Mouse (Mus musculus): Measurements from ENCODE around the gene Gm21958. TPM values are rescaled to one million over a fixed set of nuclear protein-coding genes. Genes with fewer than 3 reads are reported as not detected.
"Not testable (repeated sequence)": the region's sequence is repeated elsewhere in the genome, so short reads cannot be mapped to it uniquely, and the experiment has no call there.

Gm21958 gene
- polyA plus RNA-seq, 1 experiment from 2014 or later = 0.32 TPM

DNA sequence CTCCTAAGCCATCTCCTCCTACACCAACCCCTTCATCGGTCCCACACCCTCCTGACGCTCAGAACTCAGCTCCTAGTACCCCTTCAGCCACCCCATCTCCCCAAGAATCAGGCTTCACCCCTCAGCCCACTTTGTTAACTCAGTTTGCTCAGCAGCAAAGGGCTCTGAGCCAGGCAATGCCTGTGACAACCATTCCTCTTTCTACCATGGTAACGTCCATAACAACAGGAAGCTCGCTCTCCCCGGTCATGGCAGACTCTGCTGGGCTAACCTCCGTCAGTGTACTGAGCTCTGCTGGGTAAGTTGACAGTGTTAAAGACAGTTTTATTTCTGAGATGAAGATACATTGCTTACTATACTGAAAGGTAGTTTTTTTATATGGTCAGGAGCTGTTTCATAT lies 3.2 kb upstream of the Gm21958 start:
- H3K4me2 ChIP-seq = no peak overlapping the region
- H3K9ac ChIP-seq = no peak overlapping the region
- H3K4me3 ChIP-seq = no peak overlapping the region
- peaks cover 85% of the 10 kb centered on the region for H3K36me3 ChIP-seq
- no peak overlapping the region for H3K27ac ChIP-seq (replicated peaks)
- 0 out of 2 replicates have a peak, but pooled peaks cover 1% of the 10 kb centered on the region for H3K4me1 ChIP-seq
- WGBS = 86% methylated on average over 6 of the region's 6 CpGs
- H3K27me3 ChIP-seq (replicated peaks) = no peaks in the 10 kb centered on the region
- no peaks in the 10 kb centered on the region for H3K9me3 ChIP-seq
- no peak for ATAC-seq (ENCODE audit: extremely low read depth, insufficient number of reproducible peaks, low FRiP score, low TSS enrichment)

DNA sequence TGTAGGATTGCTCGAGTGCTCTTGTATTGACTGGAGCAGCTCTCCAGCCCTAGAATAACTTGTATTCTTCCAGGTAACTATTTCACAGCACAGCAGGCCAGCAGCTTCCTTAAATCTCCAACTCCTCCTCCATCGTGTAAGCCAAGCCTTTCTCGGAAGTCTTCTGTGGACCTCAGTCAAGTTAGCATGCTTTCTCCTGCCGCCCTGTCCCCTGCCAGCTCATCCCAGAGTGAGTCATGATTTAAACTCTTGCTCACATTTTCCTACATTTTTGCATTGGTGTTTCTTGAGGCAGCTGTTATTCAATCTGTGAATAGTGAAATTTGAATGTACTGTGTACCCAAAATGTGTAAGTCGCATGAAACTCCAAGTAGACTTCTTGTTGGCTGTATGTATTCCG lies 1.3 kb upstream of the Gm21958 start:
- no peak for ATAC-seq (ENCODE audit: extremely low read depth, insufficient number of reproducible peaks, low FRiP score, low TSS enrichment)
- 84% methylated on average over 6 of the region's 6 CpGs for WGBS
- peaks cover 84% of the 10 kb centered on the region for H3K36me3 ChIP-seq
- no peak overlapping the region for H3K9ac ChIP-seq
- H3K9me3 ChIP-seq = no peaks in the 10 kb centered on the region
- H3K4me1 ChIP-seq = no peaks in the 10 kb centered on the region
- no peak overlapping the region for H3K27ac ChIP-seq (replicated peaks)
- H3K27me3 ChIP-seq (replicated peaks) = no peaks in the 10 kb centered on the region
- no peak overlapping the region for H3K4me2 ChIP-seq
- H3K4me3 ChIP-seq = no peak overlapping the region

DNA sequence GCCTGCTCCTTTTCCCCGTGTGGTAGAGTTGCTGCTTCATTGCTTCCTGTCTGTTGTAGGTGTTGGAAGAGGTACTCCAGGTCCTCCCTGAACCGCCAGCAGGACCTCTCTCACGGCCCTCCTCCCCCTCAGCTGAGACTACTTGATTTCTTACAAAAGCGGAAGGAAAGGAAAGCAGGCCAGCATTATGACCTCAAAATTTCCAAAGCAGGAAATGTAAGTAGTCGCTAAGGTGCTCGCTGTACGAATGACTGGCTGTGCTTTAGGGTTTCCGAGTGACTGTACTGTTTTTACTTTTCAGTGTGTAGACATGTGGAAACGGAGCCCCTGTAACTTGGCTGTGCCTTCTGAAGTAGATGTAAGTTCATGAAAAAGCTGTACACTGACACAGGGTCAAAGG lies 5.2 kb downstream of the Gm21958 start:
- H3K9me3 ChIP-seq = no peaks in the 10 kb centered on the region
- ATAC-seq (ENCODE audit: extremely low read depth, insufficient number of reproducible peaks, low FRiP score, low TSS enrichment) = no peak
- H3K4me3 ChIP-seq = no peak overlapping the region
- H3K36me3 ChIP-seq = peaks cover 91% of the 10 kb centered on the region
- H3K4me1 ChIP-seq = peaks cover 4% of the 10 kb centered on the region
- H3K27ac ChIP-seq (replicated peaks) = 0 out of 2 replicates have a peak overlapping the region, but pooled peaks have one; percentile 12
- H3K27me3 ChIP-seq (replicated peaks) = no peaks in the 10 kb centered on the region
- WGBS = 63% methylated on average over 9 of the region's 9 CpGs
- H3K4me2 ChIP-seq = no peak overlapping the region
- H3K9ac ChIP-seq = no peak overlapping the region

DNA sequence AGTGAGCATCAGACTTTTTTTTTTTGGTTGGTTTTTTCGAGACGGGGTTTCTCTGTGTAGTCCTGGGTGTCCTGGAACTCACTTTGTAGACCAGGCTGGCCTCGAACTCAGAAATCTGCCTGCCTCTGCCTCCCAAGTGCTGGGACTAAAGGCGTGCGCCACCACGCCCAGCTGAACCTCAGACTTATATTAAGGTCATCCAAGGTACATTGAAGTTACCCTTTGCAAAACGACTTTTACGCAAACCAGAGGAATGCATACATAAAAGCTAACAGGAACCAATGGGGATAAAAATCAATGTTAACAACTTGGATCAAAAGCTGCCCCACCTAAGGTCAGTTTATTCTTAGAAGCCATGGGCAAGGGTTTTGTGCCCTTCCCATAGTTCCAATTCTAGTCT lies 10.0 kb downstream of the Gm21958 start:
- H3K27ac ChIP-seq (replicated peaks); H3K9me3 ChIP-seq; ATAC-seq (ENCODE audit: extremely low read depth, insufficient number of reproducible peaks, low FRiP score, low TSS enrichment); H3K4me2 ChIP-seq; H3K9ac ChIP-seq; H3K4me1 ChIP-seq; H3K4me3 ChIP-seq; H3K27me3 ChIP-seq (replicated peaks): not testable (repeated sequence)
- WGBS = 94% methylated on average over 8 of the region's 8 CpGs
- H3K36me3 ChIP-seq = peaks cover 93% of the 10 kb centered on the region

DNA sequence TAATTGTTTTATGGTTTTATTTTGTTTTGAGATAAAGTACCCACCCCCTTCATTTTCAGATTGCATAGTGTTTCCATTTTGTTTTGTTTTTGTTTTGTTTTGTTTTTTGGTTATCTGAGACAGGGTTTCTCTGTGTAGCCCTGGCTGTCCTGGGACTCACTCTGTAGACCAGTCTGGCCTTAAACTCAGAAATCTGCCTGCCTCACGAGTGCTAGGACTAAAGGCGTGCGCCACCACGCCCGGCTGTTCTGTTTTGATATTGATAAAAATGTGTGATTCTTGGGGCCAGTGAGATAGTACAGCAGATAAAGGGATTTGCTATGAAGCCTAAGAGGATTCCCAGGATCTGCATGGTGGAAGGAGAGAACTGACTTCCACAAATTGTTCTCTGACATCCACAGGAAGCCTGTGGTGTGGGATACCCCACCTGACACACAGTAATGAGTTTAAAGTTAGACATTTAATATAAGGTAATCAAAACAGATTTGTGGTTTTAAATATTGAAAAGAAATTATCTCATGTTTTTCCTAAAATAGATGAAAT lies 14.3 kb downstream of the Gm21958 start:
- Histone ChIP-seq H3K4me1 (peaks cover under 1% of the 10 kb centered on the region; the same call in 1 of the 2 replicates), H3K27me3 (replicated peaks) (no peaks in the 10 kb centered on the region), H3K36me3 (peaks cover 91% of the 10 kb centered on the region), H3K4me2 (no peak overlapping the region), H3K9me3 (no peaks in the 10 kb centered on the region), H3K4me3 (no peak overlapping the region), H3K27ac (replicated peaks) (no peak overlapping the region), H3K9ac (no peak overlapping the region)
- WGBS = 40% methylated on average over 5 of the region's 5 CpGs
- no peak; the same call in 1 of the 2 replicates for ATAC-seq (ENCODE audit: extremely low read depth, insufficient number of reproducible peaks, low FRiP score, low TSS enrichment)

DNA sequence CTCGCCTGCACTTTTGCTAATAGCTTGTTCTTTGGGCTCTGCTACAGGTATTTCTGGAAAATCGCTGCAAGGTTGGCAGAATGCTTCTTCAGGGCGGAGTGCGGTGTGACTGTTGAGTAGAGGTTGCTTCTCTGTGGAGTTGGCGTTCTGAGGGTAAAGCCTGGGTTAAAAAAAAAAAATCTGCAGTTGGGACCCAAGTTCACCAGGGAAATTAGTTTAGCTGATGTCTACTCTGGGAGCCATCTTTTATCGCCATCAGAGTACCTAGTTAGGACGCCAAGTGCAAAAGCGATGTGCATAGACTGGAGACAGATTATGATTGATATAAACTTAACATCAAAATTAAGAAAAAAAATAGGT lies 21.1 kb downstream of the Gm21958 start:
- Histone ChIP-seq H3K36me3 (peaks cover 34% of the 10 kb centered on the region), H3K9me3 (no peaks in the 10 kb centered on the region), H3K4me2 (peak overlapping the region; percentile 87), H3K9ac (peak overlapping the region; percentile 89), H3K27ac (replicated peaks) (peak overlapping the region; percentile 94), H3K4me1 (peaks cover 8% of the 10 kb centered on the region), H3K4me3 (peak overlapping the region; percentile 85), H3K27me3 (replicated peaks) (no peaks in the 10 kb centered on the region)
- 1% methylated on average over 8 of the region's 8 CpGs for WGBS
- no peak for ATAC-seq (ENCODE audit: extremely low read depth, insufficient number of reproducible peaks, low FRiP score, low TSS enrichment)

DNA sequence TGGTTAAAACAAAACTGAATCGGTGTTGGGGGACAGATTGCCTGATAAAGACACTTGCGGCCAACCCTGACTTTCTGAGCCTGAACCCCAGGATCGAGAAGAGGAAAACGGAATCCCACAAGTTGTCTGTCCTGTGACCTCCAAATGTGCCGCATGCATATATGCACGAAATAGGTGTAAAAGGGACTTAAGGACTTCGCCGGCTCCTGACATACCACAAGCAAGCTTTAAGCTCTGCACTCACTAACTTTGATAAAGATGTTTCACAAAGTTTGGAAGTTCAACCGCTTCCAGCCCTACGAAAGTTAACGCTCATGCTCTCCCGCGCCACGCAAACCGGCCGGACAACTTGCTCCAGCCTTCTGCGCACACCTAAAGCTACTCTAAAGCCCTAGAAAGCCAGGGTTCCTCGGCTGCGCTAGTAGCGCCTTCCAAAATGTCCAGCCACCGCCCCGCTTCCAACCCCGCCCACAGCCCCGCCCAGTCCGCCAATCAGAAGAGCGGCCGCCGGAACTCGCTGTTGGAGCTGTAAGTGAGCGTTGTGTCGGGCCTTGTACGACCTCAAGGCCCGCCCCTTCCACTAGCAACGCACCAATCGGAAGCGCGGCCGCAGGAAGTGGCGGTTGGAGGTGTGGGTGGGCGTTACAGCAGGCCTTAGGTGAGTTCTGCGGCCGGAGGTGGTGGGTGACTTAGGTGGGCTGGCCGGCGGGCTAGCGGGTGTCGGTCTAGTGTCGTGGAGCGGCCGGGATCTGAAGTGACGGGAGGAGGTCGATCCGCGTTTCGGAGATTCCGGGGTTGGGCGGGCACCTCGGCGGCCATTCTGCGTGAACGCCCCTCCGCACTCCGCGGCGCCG lies 21.7 kb downstream of the Gm21958 start, which contains the start of gene Supt20:
TSS of gene Supt20 (plus strand) at position 606 of the 854 bp plus-strand sequence.
- H3K4me3 ChIP-seq = peak within 1 kb of the TSS; percentile 85
- peak within 1 kb of the TSS; percentile 94 for H3K27ac ChIP-seq (replicated peaks)
- H3K27me3 ChIP-seq (replicated peaks) = no peaks in the 10 kb centered on the region
- peak; percentile 96 for ATAC-seq (ENCODE audit: extremely low read depth, insufficient number of reproducible peaks, low FRiP score, low TSS enrichment)
- 1% methylated on average over 65 of the region's 65 CpGs for WGBS
- peak within 1 kb of the TSS; percentile 87 for H3K4me2 ChIP-seq
- H3K9me3 ChIP-seq = no peaks in the 10 kb centered on the region
- peak within 1 kb of the TSS; percentile 89 for H3K9ac ChIP-seq
- peaks cover 8% of the 10 kb centered on the region for H3K4me1 ChIP-seq
- H3K36me3 ChIP-seq = peaks cover 27% of the 10 kb centered on the region

DNA sequence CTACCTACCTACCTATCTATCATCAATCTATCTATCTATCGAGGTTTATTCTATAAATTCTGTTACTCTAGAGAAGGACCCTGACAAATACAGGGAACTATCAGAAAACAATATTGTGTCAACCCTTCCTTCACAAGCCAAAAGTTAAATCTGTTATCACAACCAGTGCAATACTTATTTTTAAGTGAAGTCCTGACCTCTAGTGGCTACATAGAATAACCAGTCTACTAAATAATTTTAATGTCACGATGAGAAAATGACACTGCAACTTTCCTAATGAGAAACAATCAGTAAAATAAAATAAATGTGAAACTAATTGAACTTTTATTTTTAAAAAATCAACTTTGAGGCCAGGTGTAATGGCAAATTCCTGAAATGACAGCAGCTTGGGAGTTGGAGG lies 25.1 kb downstream of the Gm21958 start:
- H3K4me1 ChIP-seq = no peaks in the 10 kb centered on the region
- H3K9ac ChIP-seq = no peak overlapping the region
- H3K36me3 ChIP-seq = no peaks in the 10 kb centered on the region
- H3K4me3 ChIP-seq = no peak overlapping the region
- H3K4me2 ChIP-seq = no peak overlapping the region
- H3K27me3 ChIP-seq (replicated peaks) = no peaks in the 10 kb centered on the region
- 45% methylated on average over 2 of the region's 2 CpGs for WGBS
- H3K27ac ChIP-seq (replicated peaks) = no peak overlapping the region
- no peaks in the 10 kb centered on the region for H3K9me3 ChIP-seq
- no peak for ATAC-seq (ENCODE audit: extremely low read depth, insufficient number of reproducible peaks, low FRiP score, low TSS enrichment)

DNA sequence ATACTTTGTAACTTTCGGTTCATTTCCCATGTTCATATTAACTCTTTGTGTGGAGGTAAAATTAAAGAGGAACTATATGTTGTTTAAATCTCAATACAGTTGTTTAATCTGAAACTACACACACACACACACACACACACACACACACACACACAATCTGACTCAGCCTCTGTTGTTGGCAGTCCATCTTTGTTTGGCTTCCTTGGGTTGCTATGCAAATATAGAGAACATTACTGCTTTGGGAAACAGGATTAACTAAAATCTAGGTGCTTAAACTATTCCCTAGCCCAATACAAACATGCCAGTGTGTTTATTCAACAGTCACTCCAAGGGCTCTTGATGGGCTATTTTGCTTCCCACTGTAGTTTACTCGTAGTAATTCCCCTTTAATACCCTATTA lies 26.9 kb downstream of the Gm21958 start:
- Histone ChIP-seq H3K27ac (replicated peaks) (no peak overlapping the region), H3K9ac (no peak overlapping the region), H3K4me1 (no peaks in the 10 kb centered on the region), H3K36me3 (no peaks in the 10 kb centered on the region), H3K9me3 (no peaks in the 10 kb centered on the region), H3K4me3 (no peak overlapping the region), H3K4me2 (no peak overlapping the region), H3K27me3 (replicated peaks) (no peaks in the 10 kb centered on the region)
- ATAC-seq (ENCODE audit: extremely low read depth, insufficient number of reproducible peaks, low FRiP score, low TSS enrichment) = no peak
- 69% methylated on average over 2 of the region's 2 CpGs for WGBS

DNA sequence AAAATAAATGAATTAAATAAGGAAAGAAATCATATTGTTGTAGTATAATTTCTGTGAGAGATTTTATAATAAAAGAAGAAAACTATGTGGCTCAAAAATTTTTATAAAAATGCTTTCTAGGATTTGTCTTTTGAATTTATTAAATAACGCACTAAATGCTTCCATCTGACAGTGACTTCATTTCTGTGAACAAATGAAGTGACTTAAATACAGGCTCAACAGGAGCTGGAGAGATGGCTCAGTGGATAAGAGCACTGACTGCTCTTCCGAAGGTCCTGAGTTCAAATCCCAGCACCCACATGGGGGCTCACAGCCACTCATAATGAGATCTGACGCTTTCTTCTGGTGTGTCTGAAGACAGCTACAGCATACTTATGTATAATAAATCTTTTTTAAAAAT lies 29.0 kb downstream of the Gm21958 start:
- H3K36me3 ChIP-seq = no peaks in the 10 kb centered on the region
- H3K4me2 ChIP-seq = no peak overlapping the region
- no peak overlapping the region for H3K4me3 ChIP-seq
- no peaks in the 10 kb centered on the region for H3K9me3 ChIP-seq
- 86% methylated on average over 3 of the region's 3 CpGs for WGBS
- H3K9ac ChIP-seq = no peak overlapping the region
- ATAC-seq (ENCODE audit: extremely low read depth, insufficient number of reproducible peaks, low FRiP score, low TSS enrichment) = no peak
- H3K27me3 ChIP-seq (replicated peaks) = no peaks in the 10 kb centered on the region
- no peak overlapping the region for H3K27ac ChIP-seq (replicated peaks)
- H3K4me1 ChIP-seq = no peaks in the 10 kb centered on the region

DNA sequence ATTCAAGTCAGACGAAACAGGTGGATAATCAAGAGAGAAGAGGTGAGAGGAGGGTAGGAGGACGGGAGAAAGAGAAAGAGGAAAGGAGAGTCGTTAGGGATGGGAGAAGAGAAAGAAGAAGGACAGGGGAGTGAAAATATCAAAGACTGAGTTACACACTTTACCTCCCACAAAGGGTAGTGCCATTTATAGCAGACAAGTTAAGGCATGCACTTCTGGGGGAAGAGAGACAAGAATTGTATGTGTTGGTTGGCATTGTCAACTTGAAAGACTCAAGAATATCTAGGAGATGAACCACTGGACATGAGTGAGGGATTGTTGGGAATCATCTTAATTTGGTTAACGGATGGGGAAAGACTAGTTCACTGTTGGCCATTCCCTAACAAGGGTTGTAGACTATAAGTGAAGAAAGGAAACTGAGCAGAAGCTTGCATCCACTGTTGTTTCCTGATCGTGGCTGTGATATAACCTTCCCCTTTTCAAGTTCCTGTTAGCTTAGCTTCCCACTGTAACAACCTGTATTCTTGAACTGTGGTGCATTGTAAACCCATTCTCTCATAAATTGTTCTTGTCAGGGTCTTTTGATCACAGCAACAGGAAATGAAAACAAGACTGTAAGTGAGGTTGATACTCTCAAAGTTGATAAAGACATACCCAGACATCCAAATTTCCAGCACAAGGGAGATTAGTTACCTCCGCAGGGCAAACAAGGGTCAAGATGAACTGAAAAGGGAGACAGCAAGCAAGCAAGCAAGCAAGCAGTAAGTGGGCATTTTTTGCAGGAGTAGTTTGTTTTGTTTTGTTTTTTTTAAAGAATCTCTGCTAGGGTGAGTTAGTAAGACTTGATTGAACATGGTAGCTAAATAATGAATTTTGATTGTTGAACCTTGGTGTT lies 32.6 kb downstream of the Gm21958 start:
- Histone ChIP-seq H3K27me3 (replicated peaks) (no peaks in the 10 kb centered on the region), H3K4me2 (no peak overlapping the region), H3K27ac (replicated peaks) (no peak overlapping the region), H3K9ac (no peak overlapping the region), H3K4me3 (no peak overlapping the region), H3K4me1 (no peaks in the 10 kb centered on the region), H3K36me3 (no peaks in the 10 kb centered on the region), H3K9me3 (no peaks in the 10 kb centered on the region)
- 53% methylated on average over 6 of the region's 6 CpGs for WGBS
- ATAC-seq (ENCODE audit: extremely low read depth, insufficient number of reproducible peaks, low FRiP score, low TSS enrichment) = no peak

Data from heart, embryonic 13.5 days (tissue).